Mouse (Mus musculus) gastrocnemius, postnatal 25 days (tissue): ENCODE results near the gene 4932411N23Rik. TPM values are rescaled to one million over a fixed set of nuclear protein-coding genes. Genes with fewer than 3 reads are reported as not detected.
"Not testable (repeated sequence)": the region's sequence is repeated elsewhere in the genome, so short reads cannot be mapped to it uniquely, and the experiment has no call there.

Experiments
- DNase-seq: peaks from one replicate; pipeline ENCODE4 v3.0.0; 2022
- long read RNA-seq, 2 experiments: library from polyadenylated mRNA; stranded (forward); transcript quantifications; one replicate each; pipeline ENCODE4 v2.0.0; 2021
- total RNA-seq, 2 experiments: library from RNA; stranded (reverse); gene quantifications; 1 replicate in 1 of 2; 2 replicates in 1 of 2; pipeline ENCODE4 v1.2.3; 2021

4932411N23Rik gene
- not detected for total RNA-seq
- long read RNA-seq, experiment 1, result 0 reads
- long read RNA-seq, experiment 2, result 0 reads

GRCm38 (mm10) chrX:126815768-126816167 lies at the start of gene 4932411N23Rik:
4932411N23Rik (minus strand) TSS chrX:126815868.
- no peak for DNase-seq

DNA sequence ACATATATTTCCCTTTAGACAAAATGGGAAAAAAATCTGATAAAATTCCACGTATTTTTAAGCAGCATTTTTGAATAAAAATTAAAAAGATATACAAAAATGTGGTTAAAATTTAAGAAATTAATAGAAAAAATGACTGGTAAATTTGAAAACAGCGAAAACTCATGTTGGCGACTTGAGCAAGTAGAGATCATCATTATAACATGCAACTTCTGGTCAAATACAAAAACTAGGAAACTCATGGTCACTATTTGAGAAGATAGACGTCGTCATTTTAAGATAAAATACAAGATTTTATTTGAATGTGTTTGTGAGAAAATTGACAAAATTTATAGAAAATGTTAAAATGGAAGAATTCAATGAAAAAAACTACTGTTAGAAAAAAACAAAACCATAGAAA lies 35.8 kb downstream of the 4932411N23Rik start:
- no peak for DNase-seq

GRCm38 (mm10) chrX:126777643-126778042 lies 38.0 kb downstream of the 4932411N23Rik start:
- not testable (repeated sequence) for DNase-seq

DNA sequence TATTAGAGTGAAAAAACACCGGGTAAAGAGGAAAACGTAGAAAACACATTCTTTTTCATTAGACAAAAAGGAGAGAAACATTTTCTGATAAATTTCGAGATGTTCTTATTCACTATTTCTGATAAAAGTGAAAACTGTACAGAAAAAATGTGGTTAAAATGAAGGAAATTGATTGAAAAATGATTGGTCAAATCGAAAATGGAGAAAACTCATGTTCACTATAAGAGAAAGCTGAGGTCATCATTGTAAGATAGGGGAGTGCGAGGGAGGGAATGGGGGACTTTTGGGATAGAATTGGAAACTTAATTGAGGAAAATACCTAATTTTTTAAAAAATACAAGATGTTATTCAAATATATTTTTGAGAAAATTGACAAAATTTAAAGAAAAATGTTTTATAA lies 40.8 kb downstream of the 4932411N23Rik start:
- not testable (repeated sequence) for DNase-seq

- DNase-seq, result not testable (repeated sequence)
These were observed 42.2 kb downstream of the 4932411N23Rik start for GRCm38 (mm10) chrX:126773511-126773910.

Other genes with a start within 250 kb of the 4932411N23Rik start
- not detected for gene Gm382, start 224.1 kb upstream of the 4932411N23Rik start, total RNA-seq